Mouse (Mus musculus) CD8-positive naive resting alpha-beta T cell, adult 2 months (primary cell): ENCODE data around the gene Ngef.
A peak's percentile ranks its signal among the peaks of the same experiment; 100 is the strongest.

Experiments used
- DNase-seq, 2 experiments: peaks; one replicate each; pipeline ENCODE4 v3.0.0; 2022; ENCODE audit warnings: low read depth in 2 of 2, low spot score in 2 of 2

Gene Ngef

DNA sequence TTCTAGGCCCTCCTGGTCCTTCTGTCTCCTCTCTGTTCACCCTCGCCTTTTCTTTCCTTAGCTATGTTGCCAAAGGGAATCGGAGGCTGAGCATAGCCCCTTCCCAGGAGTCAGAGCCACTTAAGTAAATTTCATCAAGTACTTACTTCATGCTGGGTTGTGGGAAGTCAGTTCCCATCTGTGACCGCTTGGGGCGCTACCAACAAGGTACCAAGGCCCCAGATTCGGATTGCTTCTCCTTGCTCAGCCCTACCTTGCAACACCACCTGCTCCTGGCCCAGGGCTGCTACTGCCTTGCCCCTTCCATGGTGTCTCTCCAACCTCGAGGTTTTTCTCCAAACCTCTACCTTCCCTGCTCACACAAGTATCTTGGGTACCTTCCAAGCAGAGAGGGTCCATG, 5.3 kb downstream of the Ngef start:
- DNase-seq = peak; percentile 16 to 18

DNA sequence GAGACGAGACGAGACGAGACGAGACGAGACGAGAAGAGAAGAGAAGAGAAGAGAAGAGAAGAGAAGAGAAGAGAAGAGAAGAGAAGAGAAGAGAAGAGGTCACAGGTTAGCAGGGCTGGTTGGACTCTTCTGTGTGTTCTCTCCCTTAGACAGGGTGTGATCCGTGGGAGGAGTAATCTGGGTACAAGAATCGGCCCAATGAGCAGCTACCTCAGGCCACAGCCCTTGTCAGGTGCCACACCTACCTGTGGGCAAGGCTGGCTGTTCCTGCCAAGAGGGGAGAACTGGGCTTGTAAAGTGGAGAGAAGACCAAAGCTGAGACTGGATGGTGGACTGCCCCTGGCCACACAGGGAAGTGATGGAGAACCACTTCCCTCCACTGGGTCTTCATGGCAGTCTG, 7.9 kb downstream of the Ngef start:
- DNase-seq = no peak

- no peak for DNase-seq
These were observed 10.7 kb downstream of the Ngef start for GRCm38 (mm10) chr1:87562967-87563366.

GRCm38 (mm10) chr1:87553586-87553985, 20.1 kb downstream of the Ngef start:
- DNase-seq = no peak

- no peak for DNase-seq
These were observed 22.7 kb downstream of the Ngef start for GRCm38 (mm10) chr1:87551008-87551407.

- DNase-seq = no peak
These were observed 32.1 kb downstream of the Ngef start for GRCm38 (mm10) chr1:87541614-87542013.

GRCm38 (mm10) chr1:87537008-87537407, 36.7 kb downstream of the Ngef start:
- DNase-seq = no peak

GRCm38 (mm10) chr1:87534118-87534517, 39.6 kb downstream of the Ngef start:
- no peak for DNase-seq

GRCm38 (mm10) chr1:87532346-87532745, 41.3 kb downstream of the Ngef start:
- no peak for DNase-seq

DNA sequence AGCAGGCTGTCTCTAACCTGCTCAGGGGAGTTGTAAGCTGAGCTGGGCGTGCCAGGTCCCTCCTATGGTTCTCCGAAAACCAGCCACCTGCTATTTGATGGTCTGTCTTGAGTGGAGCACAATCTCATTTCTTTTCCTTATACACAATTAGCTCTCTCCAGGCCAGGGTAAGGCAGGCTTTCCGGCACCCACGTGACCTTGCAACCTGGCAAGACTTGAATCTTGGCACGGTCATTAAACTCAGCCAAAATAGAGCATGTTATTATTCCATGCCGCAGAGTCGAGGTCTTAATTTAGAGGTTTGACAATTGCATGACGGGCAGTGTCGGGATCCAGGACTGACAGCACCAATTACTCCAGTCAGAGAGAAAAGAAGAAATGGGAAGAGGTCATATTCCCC, 46.5 kb downstream of the Ngef start:
- DNase-seq = no peak

DNA sequence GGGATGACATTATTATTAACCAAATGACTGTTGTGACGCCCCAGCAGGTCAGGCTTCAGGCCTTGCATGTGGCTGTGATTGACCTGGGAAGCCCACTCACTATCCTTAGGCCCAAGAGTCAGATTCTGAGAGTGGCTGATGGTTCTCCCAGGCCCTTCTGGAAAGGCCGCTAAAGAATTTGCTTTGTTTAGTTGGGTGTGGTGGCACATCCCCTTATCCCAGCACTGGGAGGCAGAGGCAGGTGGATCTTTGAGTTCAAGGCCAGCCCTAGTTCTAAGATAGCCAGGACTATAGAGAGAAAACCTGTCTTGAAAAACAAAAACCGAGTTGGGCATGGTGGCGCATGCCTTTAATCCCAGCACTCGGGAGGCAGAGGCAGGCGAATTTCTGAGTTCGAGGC, 48.6 kb downstream of the Ngef start:
- no peak for DNase-seq

DNA sequence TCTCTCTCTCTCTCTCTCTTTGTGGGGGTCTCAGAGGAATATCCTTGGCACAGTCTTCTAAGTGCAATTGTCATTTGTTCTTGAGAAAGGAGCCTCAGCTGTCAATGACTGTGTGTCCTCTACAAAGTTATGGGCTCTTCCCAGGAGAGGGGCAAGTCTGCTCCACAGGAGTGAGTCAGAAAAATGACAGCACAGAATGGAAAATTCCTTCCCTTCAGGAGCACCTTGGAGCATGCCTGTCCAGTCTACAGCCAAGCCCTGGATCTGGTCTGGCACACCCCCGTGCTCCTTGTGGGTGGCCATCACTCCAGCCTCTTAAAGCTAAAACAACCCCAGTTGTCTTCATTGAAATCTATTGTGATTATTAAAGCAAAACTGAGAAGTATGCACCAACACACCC, 52.1 kb downstream of the Ngef start:
- DNase-seq = no peak

DNA sequence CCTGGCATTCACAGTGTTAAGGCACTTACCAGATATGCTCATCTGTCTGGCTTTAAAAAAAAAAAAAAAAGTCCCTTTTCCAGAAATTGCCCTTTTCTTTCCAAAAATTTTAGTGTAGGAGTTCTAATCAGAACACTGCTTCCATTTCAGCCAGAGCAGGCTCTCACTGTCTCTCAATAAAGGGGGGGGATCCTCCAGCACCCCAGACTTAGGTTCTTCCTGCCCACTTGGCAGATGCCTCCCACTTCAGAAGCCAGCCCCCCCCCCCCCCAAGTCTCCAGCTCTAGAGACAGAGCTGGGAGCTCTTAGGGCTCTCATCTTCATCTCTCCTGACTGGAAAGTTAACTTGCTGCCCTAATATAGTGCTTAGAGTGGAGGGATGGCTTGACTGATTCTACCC, 53.2 kb downstream of the Ngef start:
- no peak for DNase-seq

DNA sequence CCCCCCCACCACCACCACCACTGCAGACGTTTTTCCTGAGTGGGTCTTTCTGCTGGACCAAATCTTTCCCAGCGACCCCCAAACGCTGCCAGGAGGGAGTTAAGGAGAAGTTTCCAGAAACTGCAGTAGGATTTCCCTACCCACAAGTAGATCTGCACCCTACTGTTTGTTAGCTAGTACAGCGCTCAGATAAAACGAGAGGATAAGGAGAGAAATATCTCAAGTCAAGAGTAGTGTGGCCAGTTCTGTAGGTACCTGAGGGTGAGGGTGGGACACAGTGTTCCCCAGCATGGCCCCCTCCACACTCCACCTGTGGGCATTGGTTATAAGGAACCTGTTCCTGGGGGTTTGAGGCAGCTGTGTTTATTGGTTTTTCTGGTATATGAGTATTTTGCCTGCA, 62.8 kb downstream of the Ngef start:
- DNase-seq = no peak

GRCm38 (mm10) chr1:87510166-87510691, 63.4 kb downstream of the Ngef start:
- no peak for DNase-seq

DNA sequence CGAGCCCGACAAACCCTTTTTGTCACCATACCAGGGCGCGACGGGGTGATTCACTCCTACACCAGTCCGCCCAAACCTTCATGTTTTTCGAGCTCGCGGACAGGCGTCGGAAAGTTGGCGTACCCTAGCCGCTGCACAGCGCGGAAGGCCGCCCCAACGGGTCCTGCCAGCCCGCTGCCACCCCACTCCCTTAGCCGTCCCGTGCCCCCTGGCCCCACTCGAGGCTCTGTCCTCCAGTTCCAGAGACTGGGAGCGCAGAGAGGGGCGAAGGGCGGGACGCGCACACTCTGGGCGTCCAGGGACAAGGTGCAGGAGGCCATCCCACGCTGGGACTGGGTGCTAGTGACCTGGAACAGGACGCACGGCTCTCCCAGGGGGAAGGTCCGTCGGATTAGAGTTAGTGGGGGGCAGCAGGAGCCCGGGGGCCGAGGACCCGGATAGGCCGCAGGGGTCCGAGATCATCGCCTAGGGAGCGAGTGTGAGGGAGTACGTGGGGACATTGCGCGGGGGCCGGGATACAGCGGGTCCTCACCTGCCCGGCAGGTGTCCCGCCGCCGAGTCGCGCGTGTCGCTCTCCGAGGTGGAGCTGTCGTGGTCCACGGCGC, 64.0 kb downstream of the Ngef start, which contains the start of gene Neu2:
TSS of gene Neu2 (plus strand) at position 329 of the 605 bp plus-strand sequence.
- DNase-seq = no peak

GRCm38 (mm10) chr1:87508591-87509560, 64.8 kb downstream of the Ngef start:
- DNase-seq = no peak

- DNase-seq = no peak
These were observed 65.8 kb downstream of the Ngef start for GRCm38 (mm10) chr1:87507857-87508256.

DNA sequence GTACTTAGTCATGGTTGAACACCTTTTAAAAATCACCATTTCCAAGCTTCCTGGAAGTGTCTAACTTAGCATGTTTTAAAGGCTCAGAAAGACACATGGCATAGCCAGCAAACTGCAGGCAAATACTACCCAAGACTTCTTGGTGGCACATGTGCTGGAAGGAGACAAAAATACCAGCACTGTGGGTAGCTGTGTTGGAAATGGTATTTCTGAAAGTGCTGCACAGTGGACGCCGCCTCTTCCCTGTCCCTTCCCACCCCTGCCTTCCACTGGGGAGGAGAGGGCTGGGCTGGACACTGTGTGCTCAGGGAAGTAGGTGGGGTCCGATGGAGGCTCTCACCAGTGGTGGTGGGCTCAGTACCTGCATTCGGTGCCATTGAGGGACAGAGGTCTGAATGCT, 68.1 kb downstream of the Ngef start:
- DNase-seq = no peak

DNA sequence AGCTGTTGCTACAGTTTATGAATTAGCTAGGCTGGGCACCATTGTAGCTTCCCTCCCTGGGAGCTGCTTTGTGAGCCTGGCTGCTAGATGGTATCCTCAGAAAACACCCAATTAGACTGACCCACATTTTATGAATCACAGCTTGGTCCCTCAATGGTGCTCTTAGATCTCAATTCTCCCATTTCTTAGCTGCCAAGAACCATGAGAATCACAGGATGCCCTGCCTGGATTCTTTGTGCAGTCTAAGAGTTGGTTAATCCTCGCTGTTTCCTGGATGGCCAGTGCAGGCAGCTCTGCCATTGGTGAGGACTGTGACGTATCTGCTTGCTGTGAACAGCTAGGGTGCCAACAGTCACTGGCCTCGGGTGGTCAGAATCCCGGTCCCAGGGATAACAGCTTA, 80.1 kb downstream of the Ngef start:
- no peak for DNase-seq

DNA sequence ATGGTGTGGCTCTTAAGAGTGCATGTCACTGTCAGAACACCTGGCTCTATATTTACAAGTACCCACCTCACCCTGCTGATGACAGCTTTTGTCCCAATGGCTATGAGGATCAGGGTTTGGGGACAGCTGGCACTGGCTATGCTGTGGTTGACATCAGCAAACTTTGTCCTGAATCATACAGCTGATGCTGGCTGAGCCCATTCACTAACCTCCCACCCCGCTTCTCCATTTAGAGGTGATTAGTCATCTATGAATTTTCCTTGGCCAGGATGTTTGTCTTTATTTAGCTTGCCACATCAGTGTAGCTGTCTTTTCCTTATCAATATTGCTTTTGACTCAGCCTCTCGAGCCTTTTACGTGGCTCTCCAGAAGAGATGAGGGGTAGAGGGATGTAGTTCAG, 81.4 kb downstream of the Ngef start:
- DNase-seq = no peak

- DNase-seq = no peak
These were observed 87.3 kb downstream of the Ngef start for GRCm38 (mm10) chr1:87486386-87486785.
